10 mouse cellular contexts compared by ENCODE assay signal in genomic region chr10:42962181-42962601, GRCm38 (mm10).
DNase-seq lines count a peak whose midpoint lies in the region; ATAC-seq and TF ChIP-seq lines count a peak whose summit lies in the region.
"Had no signal": no experiment of that assay in that cellular context is flagged by ENCODE, and none has a peak within 500 bp of the region (broad histone marks: within the 10 kb centered on the region; RNA-seq: fewer than 3 reads in every experiment).

No protein-coding gene starts in this region.

- no peak overlapping the region for H3K9ac ChIP-seq in lung, embryonic 15.5 days
- no peak overlapping the region for H3K9ac ChIP-seq in liver, embryonic 15.5 days
- H3K9ac ChIP-seq: hindbrain, embryonic 12.5 days; limb, embryonic 13.5 days; neural tube, embryonic 15.5 days had no signal

- WGBS in lung, embryonic 15.5 days = 72% methylated on average over 6 of the region's 6 CpGs
- 57% methylated on average over 6 of the region's 6 CpGs for WGBS in lung, adult 2 months
- 63% methylated on average over 6 of the region's 6 CpGs for WGBS in embryonic facial prominence, embryonic 10.5 days
- WGBS in liver, embryonic 15.5 days (ENCODE audit: insufficient replicate concordance) = 19% methylated on average over 6 of the region's 6 CpGs
- WGBS in cerebellum, adult 2 months = 75% methylated on average over 6 of the region's 6 CpGs

- H3K9me3 ChIP-seq in lung, embryonic 15.5 days = no peaks in the 10 kb centered on the region
- no peaks in the 10 kb centered on the region for H3K9me3 ChIP-seq in embryonic facial prominence, embryonic 10.5 days
- H3K9me3 ChIP-seq in liver, embryonic 15.5 days (replicated peaks) = no peaks in the 10 kb centered on the region
- H3K9me3 ChIP-seq: hindbrain, embryonic 12.5 days; limb, embryonic 13.5 days; neural tube, embryonic 15.5 days had no signal

- H3K4me2 ChIP-seq in lung, embryonic 15.5 days = no peak overlapping the region; the same call in 1 of the 2 replicates
- peak overlapping the region; percentile 25 for H3K4me2 ChIP-seq in liver, embryonic 15.5 days
- H3K4me2 ChIP-seq: hindbrain, embryonic 12.5 days; limb, embryonic 13.5 days; neural tube, embryonic 15.5 days had no signal

- H3K4me3 ChIP-seq in lung, embryonic 15.5 days = no peak overlapping the region
- H3K4me3 ChIP-seq in lung, adult 2 months (replicated peaks; ENCODE audit: extremely low read depth, low read depth, low read length) = no peak overlapping the region
- no peak overlapping the region for H3K4me3 ChIP-seq in embryonic facial prominence, embryonic 10.5 days
- H3K4me3 ChIP-seq in liver, embryonic 15.5 days (replicated peaks) = no peak overlapping the region
- no peak overlapping the region for H3K4me3 ChIP-seq in cerebellum, adult 2 months (replicated peaks; ENCODE audit: insufficient read depth, low read depth, low read length)
- H3K4me3 ChIP-seq: hindbrain, embryonic 12.5 days; limb, embryonic 13.5 days; neural tube, embryonic 15.5 days had no signal

- peaks cover 12% of the 10 kb centered on the region; the same call in 1 of the 2 replicates for H3K27me3 ChIP-seq in lung, embryonic 15.5 days
- peaks cover 7% of the 10 kb centered on the region for H3K27me3 ChIP-seq in embryonic facial prominence, embryonic 10.5 days (replicated peaks; ENCODE audit: low read depth, poor library complexity, severe bottlenecking)
- H3K27me3 ChIP-seq in liver, embryonic 15.5 days = peaks cover 14% of the 10 kb centered on the region
- H3K27me3 ChIP-seq in cerebellum, adult 2 months (ENCODE audit: control insufficient read depth, insufficient read depth, low read length) = no peaks in the 10 kb centered on the region

- ATAC-seq in lung, embryonic 15.5 days (ENCODE audit: borderline replicate concordance, extremely low read depth, low FRiP score, low TSS enrichment) = peak; percentile 76
- no peak for ATAC-seq in liver, embryonic 15.5 days (ENCODE audit: insufficient read depth)

- DNase-seq in lung, adult 2 months = no peak
- DNase-seq in embryonic facial prominence, embryonic 10.5 days (ENCODE audit: low spot score) = peak; percentile 36
- DNase-seq in thymus, postnatal 14 days = peak; percentile 21
- DNase-seq in frontal cortex, postnatal 25 days (ENCODE audit: low spot score in 2 of 2) = no peak
- DNase-seq in cerebellum, adult 2 months = no peak

- peaks cover 5% of the 10 kb centered on the region; the same call in 1 of the 2 replicates for H3K4me1 ChIP-seq in lung, embryonic 15.5 days
- no peaks in the 10 kb centered on the region for H3K4me1 ChIP-seq in lung, adult 2 months (ENCODE audit: control insufficient read depth, insufficient read depth, low read length)
- H3K4me1 ChIP-seq in embryonic facial prominence, embryonic 10.5 days = peaks cover 41% of the 10 kb centered on the region
- peaks cover 4% of the 10 kb centered on the region; the same call in 1 of the 2 replicates for H3K4me1 ChIP-seq in liver, embryonic 15.5 days (replicated peaks)
- no peaks in the 10 kb centered on the region for H3K4me1 ChIP-seq in cerebellum, adult 2 months (ENCODE audit: control insufficient read depth, insufficient read depth, low read length)

- 0 out of 2 replicates have a peak overlapping the region, but pooled peaks have one; percentile 27 for H3K27ac ChIP-seq in lung, embryonic 15.5 days
- H3K27ac ChIP-seq in embryonic facial prominence, embryonic 10.5 days (replicated peaks) = peak overlapping the region; percentile 81
- H3K27ac ChIP-seq in liver, embryonic 15.5 days (replicated peaks) = no peak overlapping the region
- no peak overlapping the region for H3K27ac ChIP-seq in cerebellum, adult 2 months (ENCODE audit: insufficient read depth, low read length)
- H3K27ac ChIP-seq: hindbrain, embryonic 12.5 days; limb, embryonic 13.5 days; neural tube, embryonic 15.5 days had no signal

- no peak for TF ChIP-seq POLR2A in lung, adult 2 months (IDR thresholded peaks at IDR 0.05; ENCODE audit: borderline replicate concordance, extremely low read depth, low read depth, low read length)
- TF ChIP-seq POLR2A in cerebellum, adult 2 months (IDR thresholded peaks at IDR 0.05; ENCODE audit: borderline replicate concordance, insufficient read depth, low read length) = no peak

- TF ChIP-seq CTCF in lung, adult 2 months (IDR thresholded peaks at IDR 0.05; ENCODE audit: insufficient read depth, low read length) = no peak
- no peak for TF ChIP-seq CTCF in cerebellum, adult 2 months (IDR thresholded peaks at IDR 0.05; ENCODE audit: borderline replicate concordance, insufficient read depth, low read depth, low read length)

- no peaks in the 10 kb centered on the region for H3K36me3 ChIP-seq in lung, embryonic 15.5 days
- no peaks in the 10 kb centered on the region for H3K36me3 ChIP-seq in embryonic facial prominence, embryonic 10.5 days (replicated peaks)
- H3K36me3 ChIP-seq in liver, embryonic 15.5 days (replicated peaks) = no peaks in the 10 kb centered on the region
- H3K36me3 ChIP-seq: hindbrain, embryonic 12.5 days; limb, embryonic 13.5 days; neural tube, embryonic 15.5 days had no signal

Comparison
In these comparisons a context has a peak if more than half of its experiments do, and no peak if none do; other contexts are left out.
1. H3K27ac ChIP-seq: peak in lung, embryonic 15.5 days (single experiment) and embryonic facial prominence, embryonic 10.5 days (single experiment); none in liver, embryonic 15.5 days (single experiment) and cerebellum, adult 2 months (single experiment).
2. DNase-seq: peak in embryonic facial prominence, embryonic 10.5 days (single experiment) and thymus, postnatal 14 days (single experiment); none in lung, adult 2 months (single experiment), frontal cortex, postnatal 25 days (0 of 2) and cerebellum, adult 2 months (0 of 2).